Mouse (Mus musculus): ENCODE results near the gene Prok1.

GRCm38 (mm10) chr3:107249042-107249441, 9.5 kb upstream of the Prok1 start:
- no peak for TF ChIP-seq CTCF (IDR thresholded peaks at IDR 0.05; ENCODE audit: low read depth, low read length)
- no peak for TF ChIP-seq POLR2A (IDR thresholded peaks at IDR 0.05; ENCODE audit: borderline replicate concordance, low read depth, low read length)

Data from bone marrow macrophage, adult 2 months (primary cell).